Mouse (Mus musculus): Measurements from ENCODE around the gene Kifc5b.

The Kifc5b gene

GRCm38 (mm10) chr17:26947231-26948100 is 30.6 kb downstream of the Kifc5b start:
- DNase-seq (ENCODE audit: low spot score): no peak

GRCm38 (mm10) chr17:26948316-26949050 is 31.6 kb downstream of the Kifc5b start:
- DNase-seq (ENCODE audit: low spot score): peak; percentile 57

- no peak for DNase-seq (ENCODE audit: low spot score)
These were observed 32.2 kb downstream of the Kifc5b start for GRCm38 (mm10) chr17:26949051-26949577.

- DNase-seq (ENCODE audit: low spot score): no peak
These were observed 33.0 kb downstream of the Kifc5b start for GRCm38 (mm10) chr17:26949866-26950265.

GRCm38 (mm10) chr17:26950560-26951288 is 33.8 kb downstream of the Kifc5b start:
- DNase-seq (ENCODE audit: low spot score): no peak

- peak; percentile 52 for DNase-seq (ENCODE audit: low spot score)
These were observed 34.5 kb downstream of the Kifc5b start for GRCm38 (mm10) chr17:26951406-26951805.

- no peak for DNase-seq (ENCODE audit: low spot score)
These were observed 35.3 kb downstream of the Kifc5b start for GRCm38 (mm10) chr17:26951952-26952877.

- no peak for DNase-seq (ENCODE audit: low spot score)
These were observed 36.3 kb downstream of the Kifc5b start for GRCm38 (mm10) chr17:26953201-26953600.

- no peak for DNase-seq (ENCODE audit: low spot score)
These were observed 36.8 kb downstream of the Kifc5b start for GRCm38 (mm10) chr17:26953726-26954125.

GRCm38 (mm10) chr17:26956309-26956708 is 39.4 kb downstream of the Kifc5b start:
- no peak for DNase-seq (ENCODE audit: low spot score)

GRCm38 (mm10) chr17:26956895-26957294 is 40.0 kb downstream of the Kifc5b start:
- no peak for DNase-seq (ENCODE audit: low spot score)

GRCm38 (mm10) chr17:26957872-26958271 is 41.0 kb downstream of the Kifc5b start:
- DNase-seq (ENCODE audit: low spot score): no peak

- DNase-seq (ENCODE audit: low spot score): no peak
These were observed 42.0 kb downstream of the Kifc5b start for GRCm38 (mm10) chr17:26958880-26959279.

- DNase-seq (ENCODE audit: low spot score): no peak
These were observed 42.9 kb downstream of the Kifc5b start for GRCm38 (mm10) chr17:26959815-26960214.

GRCm38 (mm10) chr17:26961572-26962240 is 44.8 kb downstream of the Kifc5b start:
- DNase-seq (ENCODE audit: low spot score): no peak

- DNase-seq (ENCODE audit: low spot score): no peak
These were observed 50.1 kb downstream of the Kifc5b start for GRCm38 (mm10) chr17:26966993-26967392.

GRCm38 (mm10) chr17:26967477-26967876 is 50.6 kb downstream of the Kifc5b start:
- no peak for DNase-seq (ENCODE audit: low spot score)

- no peak for DNase-seq (ENCODE audit: low spot score)
These were observed 51.3 kb downstream of the Kifc5b start for GRCm38 (mm10) chr17:26968200-26968611.

GRCm38 (mm10) chr17:26969257-26969656 is 52.4 kb downstream of the Kifc5b start:
- DNase-seq (ENCODE audit: low spot score): no peak

GRCm38 (mm10) chr17:26970221-26970620 is 53.3 kb downstream of the Kifc5b start:
- no peak for DNase-seq (ENCODE audit: low spot score)
